Mouse (Mus musculus): ENCODE data around the gene Mogs. TPM values are rescaled to one million over a fixed set of nuclear protein-coding genes. Genes with fewer than 3 reads are reported as not detected.

Mogs gene
- polyA plus RNA-seq, 1 experiment: 33.2 TPM

DNA sequence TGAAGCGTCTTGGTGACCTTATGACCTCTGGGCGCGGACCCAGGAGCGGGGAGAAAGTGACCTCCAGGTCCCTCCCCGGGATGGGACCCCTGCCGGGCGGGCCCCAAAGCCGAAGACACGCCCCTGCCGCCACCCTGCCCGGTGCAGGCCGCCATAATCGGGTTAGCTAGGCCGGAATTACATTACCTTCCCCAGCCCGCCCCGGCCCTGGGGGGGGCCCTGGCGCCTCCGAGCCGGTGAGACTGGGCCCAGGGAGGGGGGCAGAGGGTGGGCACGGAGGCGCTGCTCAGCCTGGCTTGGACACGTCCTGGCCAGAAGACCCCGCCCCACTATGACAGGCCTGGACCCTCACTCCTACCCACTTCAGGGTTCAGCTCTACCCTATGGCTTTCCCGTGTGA lies 44.1 kb upstream of the Mogs start:
- no peak overlapping the region for H3ac ChIP-seq (ENCODE audit: control insufficient read depth, insufficient read length)
- H3K79me2 ChIP-seq (ENCODE audit: control insufficient read depth, insufficient read depth): no peaks in the 10 kb centered on the region
- H3K4me2 ChIP-seq (ENCODE audit: low read depth): no peak overlapping the region
- no peak overlapping the region for H3K4me3 ChIP-seq
- TF ChIP-seq USF1 (IDR thresholded peaks at IDR 0.05; ENCODE audit: low read depth) (no peak), CEBPB (IDR thresholded peaks at IDR 0.05; ENCODE audit: insufficient read depth, poor library complexity, severe bottlenecking) (no peak), MAX (IDR thresholded peaks at IDR 0.05; ENCODE audit: low read depth) (no peak), POLR2A (IDR thresholded peaks at IDR 0.05; ENCODE audit: insufficient read length, low read depth) (no peak), TCF12 (IDR thresholded peaks at IDR 0.05; ENCODE audit: insufficient read depth, poor library complexity, severe bottlenecking) (no peak), POLR2AphosphoS2 (IDR thresholded peaks at IDR 0.05; ENCODE audit: insufficient read length, low read depth) (no peak), MYOD1 (IDR thresholded peaks at IDR 0.05; ENCODE audit: control insufficient read depth in 1 of 3, insufficient read length in 2 of 3, low read depth in 2 of 3) (no peak), TCF3 (IDR thresholded peaks at IDR 0.05; ENCODE audit: insufficient read length, low read depth) (no peak), E2F4 (IDR thresholded peaks at IDR 0.05; ENCODE audit: insufficient read depth) (no peak), MYOG (IDR thresholded peaks at IDR 0.05; ENCODE audit: control insufficient read depth in 1 of 3, insufficient read depth in 1 of 3, insufficient read length in 2 of 3, low read depth in 2 of 3) (no peak), SRF (IDR thresholded peaks at IDR 0.05; ENCODE audit: control insufficient read depth, insufficient read length, low read depth) (no peak), REST (IDR thresholded peaks at IDR 0.05; ENCODE audit: insufficient read depth, insufficient read length) (no peak)
- H3K36me3 ChIP-seq (ENCODE audit: control insufficient read depth, insufficient read depth): no peaks in the 10 kb centered on the region
- peaks cover 61% of the 10 kb centered on the region for H3K27me3 ChIP-seq (ENCODE audit: control insufficient read depth, insufficient read depth, insufficient read length)

DNA sequence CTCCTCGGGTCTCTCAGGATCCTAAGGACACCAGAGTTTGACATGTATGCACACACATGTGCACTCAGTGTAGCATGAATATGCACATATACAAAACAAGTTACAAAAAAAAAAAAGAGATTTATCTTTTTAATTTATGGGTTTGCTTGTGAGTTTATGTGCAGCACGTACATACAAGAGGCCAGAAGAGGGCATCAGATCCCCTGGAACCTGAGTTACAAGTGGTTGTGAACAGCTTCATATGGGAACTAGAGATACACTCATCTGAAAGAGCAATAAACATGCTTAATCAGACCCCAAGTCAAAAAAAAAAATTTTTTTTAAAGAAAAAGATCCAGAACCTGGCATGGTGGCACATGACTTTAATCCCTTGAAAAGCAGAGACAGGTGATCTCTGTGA lies 40.3 kb upstream of the Mogs start:
- no peaks in the 10 kb centered on the region for H3K36me3 ChIP-seq (ENCODE audit: control insufficient read depth, insufficient read depth)
- TF ChIP-seq MYOD1 (IDR thresholded peaks at IDR 0.05; ENCODE audit: control insufficient read depth in 1 of 3, insufficient read length in 2 of 3, low read depth in 2 of 3): no peak
- TF ChIP-seq MAX (IDR thresholded peaks at IDR 0.05; ENCODE audit: low read depth): no peak
- no peak for TF ChIP-seq SRF (IDR thresholded peaks at IDR 0.05; ENCODE audit: control insufficient read depth, insufficient read length, low read depth)
- no peak for TF ChIP-seq MYOG (IDR thresholded peaks at IDR 0.05; ENCODE audit: control insufficient read depth in 1 of 3, insufficient read depth in 1 of 3, insufficient read length in 2 of 3, low read depth in 2 of 3)
- no peak for TF ChIP-seq REST (IDR thresholded peaks at IDR 0.05; ENCODE audit: insufficient read depth, insufficient read length)
- TF ChIP-seq USF1 (IDR thresholded peaks at IDR 0.05; ENCODE audit: low read depth): no peak
- TF ChIP-seq CEBPB (IDR thresholded peaks at IDR 0.05; ENCODE audit: insufficient read depth, poor library complexity, severe bottlenecking): no peak
- TF ChIP-seq TCF12 (IDR thresholded peaks at IDR 0.05; ENCODE audit: insufficient read depth, poor library complexity, severe bottlenecking): no peak
- TF ChIP-seq E2F4 (IDR thresholded peaks at IDR 0.05; ENCODE audit: insufficient read depth): no peak
- TF ChIP-seq TCF3 (IDR thresholded peaks at IDR 0.05; ENCODE audit: insufficient read length, low read depth): no peak
- TF ChIP-seq POLR2AphosphoS2 (IDR thresholded peaks at IDR 0.05; ENCODE audit: insufficient read length, low read depth): no peak
- no peak for TF ChIP-seq POLR2A (IDR thresholded peaks at IDR 0.05; ENCODE audit: insufficient read length, low read depth)
- no peak overlapping the region for H3ac ChIP-seq (ENCODE audit: control insufficient read depth, insufficient read length)
- peaks cover 34% of the 10 kb centered on the region for H3K27me3 ChIP-seq (ENCODE audit: control insufficient read depth, insufficient read depth, insufficient read length)
- no peaks in the 10 kb centered on the region for H3K79me2 ChIP-seq (ENCODE audit: control insufficient read depth, insufficient read depth)
- H3K4me2 ChIP-seq (ENCODE audit: low read depth): no peak overlapping the region
- H3K4me3 ChIP-seq: no peak overlapping the region

DNA sequence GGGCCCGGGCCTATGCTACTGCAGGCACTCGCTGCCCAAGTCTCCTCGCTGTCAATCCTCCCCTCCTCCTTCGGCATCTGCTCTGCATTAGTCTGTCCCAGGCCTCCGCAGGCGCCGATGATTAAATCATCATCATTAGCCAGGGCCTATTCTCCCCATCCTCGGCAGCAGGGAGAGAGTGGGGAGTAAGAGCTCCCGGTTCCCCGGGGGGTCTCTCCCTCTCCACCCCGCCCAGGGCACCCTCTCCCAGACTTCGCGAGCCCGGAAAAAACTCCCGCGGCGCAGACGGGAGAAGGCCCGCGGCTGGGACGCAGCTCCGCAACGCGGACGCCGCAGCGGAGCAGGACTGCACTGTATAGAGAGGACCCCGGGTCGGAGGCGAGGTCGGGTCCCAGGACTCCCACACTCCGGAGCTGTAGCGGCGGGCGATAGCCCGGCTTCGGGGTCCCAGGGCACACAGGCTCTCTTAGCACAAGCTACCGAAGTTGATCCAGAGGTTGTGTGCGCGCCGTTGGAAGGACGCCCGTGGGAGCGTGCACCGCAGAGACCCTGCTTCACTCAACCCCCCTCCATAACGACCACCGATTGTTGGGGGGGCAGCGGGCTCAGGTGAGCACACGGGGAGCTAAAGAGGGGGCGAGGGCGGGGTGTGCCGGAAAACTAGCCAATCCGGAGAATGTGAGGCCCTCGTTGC lies 37.5 kb upstream of the Mogs start, which contains the start of gene Pcgf1:
TSS of gene Pcgf1 (plus strand) at position 240 of the 694 bp plus-strand sequence.
- peaks cover 6% of the 10 kb centered on the region for H3K27me3 ChIP-seq (ENCODE audit: control insufficient read depth, insufficient read depth, insufficient read length)
- peaks cover 5% of the 10 kb centered on the region for H3K36me3 ChIP-seq (ENCODE audit: control insufficient read depth, insufficient read depth)
- H3ac ChIP-seq (ENCODE audit: control insufficient read depth, insufficient read length): peak within 1 kb of the TSS; percentile 32
- no peaks in the 10 kb centered on the region for H3K79me2 ChIP-seq (ENCODE audit: control insufficient read depth, insufficient read depth)
- peak within 1 kb of the TSS; percentile 93 for H3K4me3 ChIP-seq
- peak within 1 kb of the TSS; percentile 80 for H3K4me2 ChIP-seq (ENCODE audit: low read depth)
- TF ChIP-seq POLR2AphosphoS2 (IDR thresholded peaks at IDR 0.05; ENCODE audit: insufficient read length, low read depth): no peak
- no peak for TF ChIP-seq MYOG (IDR thresholded peaks at IDR 0.05; ENCODE audit: control insufficient read depth in 1 of 3, insufficient read depth in 1 of 3, insufficient read length in 2 of 3, low read depth in 2 of 3)
- no peak for TF ChIP-seq SRF (IDR thresholded peaks at IDR 0.05; ENCODE audit: control insufficient read depth, insufficient read length, low read depth)

- TF ChIP-seq E2F4 (IDR thresholded peaks at IDR 0.05; ENCODE audit: insufficient read depth) (no peak), TCF3 (IDR thresholded peaks at IDR 0.05; ENCODE audit: insufficient read length, low read depth) (no peak), SRF (IDR thresholded peaks at IDR 0.05; ENCODE audit: control insufficient read depth, insufficient read length, low read depth) (no peak), USF1 (IDR thresholded peaks at IDR 0.05; ENCODE audit: low read depth) (no peak), CEBPB (IDR thresholded peaks at IDR 0.05; ENCODE audit: insufficient read depth, poor library complexity, severe bottlenecking) (no peak), POLR2A (IDR thresholded peaks at IDR 0.05; ENCODE audit: insufficient read length, low read depth) (peak; percentile 57), MYOG (IDR thresholded peaks at IDR 0.05; ENCODE audit: control insufficient read depth in 1 of 3, insufficient read depth in 1 of 3, insufficient read length in 2 of 3, low read depth in 2 of 3) (no peak), POLR2AphosphoS2 (IDR thresholded peaks at IDR 0.05; ENCODE audit: insufficient read length, low read depth) (no peak)
- Histone ChIP-seq H3K27me3 (ENCODE audit: control insufficient read depth, insufficient read depth, insufficient read length) (peaks cover 4% of the 10 kb centered on the region), H3K4me2 (ENCODE audit: low read depth) (peak overlapping the region; percentile 80), H3K36me3 (ENCODE audit: control insufficient read depth, insufficient read depth) (peaks cover 5% of the 10 kb centered on the region), H3K79me2 (ENCODE audit: control insufficient read depth, insufficient read depth) (no peaks in the 10 kb centered on the region), H3K4me3 (peak overlapping the region; percentile 93), H3ac (ENCODE audit: control insufficient read depth, insufficient read length) (peak overlapping the region; percentile 32)
Observed at GRCm38 (mm10) chr6:83078324-83078858, 36.9 kb upstream of the Mogs start.
